15 mouse cellular contexts compared by ENCODE assay signal in genomic region chr9:21417866-21418265, GRCm38 (mm10).
"Had no signal": no experiment of that assay in that cellular context is flagged by ENCODE, and none has a peak within 500 bp of the region (broad histone marks: within the 10 kb centered on the region; RNA-seq: fewer than 3 reads in every experiment).

No protein-coding gene starts in this region.

- H3K4me3 ChIP-seq: megakaryocyte, embryonic 14.5 days; midbrain, embryonic 13.5 days; midbrain, embryonic 15.5 days; neural tube, embryonic 12.5 days; stomach, embryonic 15.5 days had no signal

- H3K4me1 ChIP-seq: neural tube, embryonic 12.5 days; stomach, embryonic 15.5 days had no signal

- DNase-seq: lung, adult 18-20 months; lung, embryonic 14.5 days; lung, postnatal 14 days; lung, postnatal 36 days; right cerebral cortex, postnatal 14 days; thymus, adult 2 months; thymus, postnatal 25 days had no signal

- H3K27ac ChIP-seq: macrophage; midbrain, embryonic 13.5 days; midbrain, embryonic 15.5 days; neural tube, embryonic 12.5 days; stomach, embryonic 15.5 days; stomach, postnatal 0 days had no signal

- H3K4me2 ChIP-seq: lung, embryonic 14.5 days; midbrain, embryonic 11.5 days; midbrain, embryonic 13.5 days; midbrain, embryonic 15.5 days; neural tube, embryonic 12.5 days; stomach, embryonic 15.5 days had no signal

- H3K9ac ChIP-seq: lung, embryonic 14.5 days; midbrain, embryonic 13.5 days; midbrain, embryonic 15.5 days; neural tube, embryonic 12.5 days; stomach, embryonic 15.5 days had no signal

- H3K27me3 ChIP-seq: megakaryocyte, embryonic 14.5 days; midbrain, embryonic 13.5 days; midbrain, embryonic 15.5 days; neural tube, embryonic 12.5 days; stomach, embryonic 15.5 days had no signal

- H3K9me3 ChIP-seq: megakaryocyte, embryonic 14.5 days; midbrain, embryonic 13.5 days; midbrain, embryonic 15.5 days; neural tube, embryonic 12.5 days; stomach, embryonic 15.5 days had no signal

- ATAC-seq: midbrain, embryonic 13.5 days; midbrain, embryonic 15.5 days had no signal
